Mouse (Mus musculus): ENCODE measurements at regions not wholly inside any gene's neighbourhood (a gene's known extent, or its start where the extent isn't known, plus 50 kb on each side); places are given as distances from the start of the nearest gene placed in this dataset.

- Histone ChIP-seq H3K27ac (ENCODE audit: low read length) (no peak overlapping the region), H3K4me2 (ENCODE audit: low read length) (no peak overlapping the region), H3K9me3 (ENCODE audit: control insufficient read depth, low read length) (no peaks in the 10 kb centered on the region), H3K36me3 (ENCODE audit: control insufficient read depth, insufficient read depth) (no peaks in the 10 kb centered on the region), H3K27me3 (replicated peaks; ENCODE audit: control insufficient read depth, insufficient read depth, low read length) (no peaks in the 10 kb centered on the region), H3K9ac (replicated peaks; ENCODE audit: low read depth, low read length) (no peak overlapping the region), H3K4me1 (replicated peaks; ENCODE audit: control insufficient read depth, insufficient read depth, low read length) (peaks cover 10% of the 10 kb centered on the region), H3K4me3 (replicated peaks; ENCODE audit: low read length) (no peak overlapping the region)
- peak; percentile 71 for ATAC-seq
- 25% methylated on average over 7 of the region's 7 CpGs for WGBS
Observed at GRCm38 (mm10) chr11:109040519-109040916, 103.7 kb downstream of the E030025P04Rik start.

DNA sequence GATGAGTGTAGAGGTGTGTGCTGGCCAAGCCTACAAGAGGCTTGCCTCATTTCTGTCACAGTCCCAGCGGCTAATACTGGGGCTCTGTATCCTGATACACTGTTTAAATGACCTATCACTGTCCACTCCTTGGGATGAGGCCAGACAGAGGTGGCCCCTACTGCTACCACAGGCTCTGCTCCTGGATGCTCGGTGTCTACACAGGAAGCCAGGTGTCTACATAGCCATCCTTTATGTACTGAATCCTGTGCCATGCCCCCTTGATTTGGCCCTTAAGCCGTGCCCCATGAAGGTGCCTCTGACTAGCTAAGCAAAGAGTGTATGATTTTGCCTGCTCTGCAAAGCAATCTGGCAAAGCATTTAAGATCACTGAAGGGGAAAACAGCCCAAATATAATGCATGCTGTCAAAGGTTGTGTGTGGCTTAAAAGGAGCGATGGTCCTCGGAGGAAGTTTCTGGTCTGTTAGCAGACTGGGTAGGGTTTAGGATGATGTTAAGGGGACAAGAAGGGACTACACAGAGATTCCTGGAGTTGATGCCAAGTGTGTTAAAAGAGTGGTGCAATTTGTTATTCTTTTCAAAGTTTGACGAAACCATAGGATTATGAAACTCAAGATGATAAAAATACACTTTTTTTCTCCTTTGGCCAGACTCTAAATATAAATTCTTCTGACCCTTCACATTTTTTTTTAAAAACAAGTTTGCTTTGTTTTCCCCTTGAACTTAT is 104.2 kb downstream of the E030025P04Rik start:
- Histone ChIP-seq H3K27ac (ENCODE audit: low read length) (no peak overlapping the region), H3K4me2 (ENCODE audit: low read length) (no peak overlapping the region), H3K36me3 (ENCODE audit: control insufficient read depth, insufficient read depth) (no peaks in the 10 kb centered on the region), H3K27me3 (replicated peaks; ENCODE audit: control insufficient read depth, insufficient read depth, low read length) (no peaks in the 10 kb centered on the region), H3K4me1 (replicated peaks; ENCODE audit: control insufficient read depth, insufficient read depth, low read length) (peaks cover 10% of the 10 kb centered on the region), H3K4me3 (replicated peaks; ENCODE audit: low read length) (no peak overlapping the region), H3K9ac (replicated peaks; ENCODE audit: low read depth, low read length) (no peak overlapping the region), H3K9me3 (ENCODE audit: control insufficient read depth, low read length) (no peaks in the 10 kb centered on the region)
- no peak for ATAC-seq
- 31% methylated on average over 6 of the region's 6 CpGs for WGBS

- Histone ChIP-seq H3K4me3 (replicated peaks; ENCODE audit: low read length) (no peak overlapping the region), H3K4me2 (ENCODE audit: low read length) (no peak overlapping the region), H3K27me3 (replicated peaks; ENCODE audit: control insufficient read depth, insufficient read depth, low read length) (no peaks in the 10 kb centered on the region), H3K9me3 (ENCODE audit: control insufficient read depth, low read length) (no peaks in the 10 kb centered on the region), H3K27ac (ENCODE audit: low read length) (no peak overlapping the region), H3K4me1 (replicated peaks; ENCODE audit: control insufficient read depth, insufficient read depth, low read length) (peaks cover 10% of the 10 kb centered on the region), H3K9ac (replicated peaks; ENCODE audit: low read depth, low read length) (no peak overlapping the region), H3K36me3 (ENCODE audit: control insufficient read depth, insufficient read depth) (no peaks in the 10 kb centered on the region)
- WGBS = 69% methylated on average over 10 of the region's 10 CpGs
- no peak for ATAC-seq
Observed at GRCm38 (mm10) chr11:109039060-109039791, 104.9 kb downstream of the E030025P04Rik start.

DNA sequence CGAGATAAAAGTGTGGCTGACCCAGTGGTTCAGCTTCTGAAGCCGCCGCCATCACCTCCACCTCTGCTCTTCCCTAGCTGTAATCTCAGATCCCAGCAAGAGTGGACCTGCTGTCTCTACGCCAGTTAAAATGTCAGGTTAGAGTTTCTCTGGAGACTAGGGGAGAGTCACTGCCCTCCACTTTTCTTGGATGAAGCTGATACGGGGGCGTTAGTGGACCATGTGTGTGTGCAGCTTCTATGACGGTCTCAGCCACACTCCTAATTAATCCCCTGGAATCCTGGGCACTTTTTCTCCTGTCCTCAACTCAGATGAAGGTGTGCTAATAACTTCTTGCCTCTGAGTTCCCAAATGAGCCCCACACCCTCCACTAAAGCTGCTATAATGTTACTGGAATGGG is 106.0 kb downstream of the E030025P04Rik start:
- H3K4me2 ChIP-seq (ENCODE audit: low read length) = no peak overlapping the region
- H3K27ac ChIP-seq (ENCODE audit: low read length) = no peak overlapping the region
- H3K9ac ChIP-seq (replicated peaks; ENCODE audit: low read depth, low read length) = no peak overlapping the region
- H3K27me3 ChIP-seq (replicated peaks; ENCODE audit: control insufficient read depth, insufficient read depth, low read length) = no peaks in the 10 kb centered on the region
- no peak overlapping the region for H3K4me3 ChIP-seq (replicated peaks; ENCODE audit: low read length)
- WGBS = 83% methylated on average over 7 of the region's 7 CpGs
- H3K4me1 ChIP-seq (replicated peaks; ENCODE audit: control insufficient read depth, insufficient read depth, low read length) = peaks cover 17% of the 10 kb centered on the region
- H3K9me3 ChIP-seq (ENCODE audit: control insufficient read depth, low read length) = no peaks in the 10 kb centered on the region
- no peak for ATAC-seq
- H3K36me3 ChIP-seq (ENCODE audit: control insufficient read depth, insufficient read depth) = no peaks in the 10 kb centered on the region

- H3K4me1 ChIP-seq (replicated peaks; ENCODE audit: control insufficient read depth, insufficient read depth, low read length) = peaks cover 13% of the 10 kb centered on the region
- no peak for ATAC-seq
- H3K36me3 ChIP-seq (ENCODE audit: control insufficient read depth, insufficient read depth) = no peaks in the 10 kb centered on the region
- H3K9ac ChIP-seq (replicated peaks; ENCODE audit: low read depth, low read length) = no peak overlapping the region
- H3K27me3 ChIP-seq (replicated peaks; ENCODE audit: control insufficient read depth, insufficient read depth, low read length) = no peaks in the 10 kb centered on the region
- H3K4me3 ChIP-seq (replicated peaks; ENCODE audit: low read length) = no peak overlapping the region
- H3K9me3 ChIP-seq (ENCODE audit: control insufficient read depth, low read length) = no peaks in the 10 kb centered on the region
- H3K27ac ChIP-seq (ENCODE audit: low read length) = no peak overlapping the region
- no peak overlapping the region for H3K4me2 ChIP-seq (ENCODE audit: low read length)
- WGBS = 69% methylated on average over 1 of the region's 1 CpGs
Observed at GRCm38 (mm10) chr11:109034596-109034995, 109.6 kb downstream of the E030025P04Rik start.

- Histone ChIP-seq H3K4me2 (ENCODE audit: low read length) (no peak overlapping the region), H3K27ac (ENCODE audit: low read length) (no peak overlapping the region), H3K4me3 (replicated peaks; ENCODE audit: low read length) (no peak overlapping the region), H3K4me1 (replicated peaks; ENCODE audit: control insufficient read depth, insufficient read depth, low read length) (peaks cover 13% of the 10 kb centered on the region), H3K9ac (replicated peaks; ENCODE audit: low read depth, low read length) (no peak overlapping the region), H3K9me3 (ENCODE audit: control insufficient read depth, low read length) (no peaks in the 10 kb centered on the region), H3K27me3 (replicated peaks; ENCODE audit: control insufficient read depth, insufficient read depth, low read length) (no peaks in the 10 kb centered on the region), H3K36me3 (ENCODE audit: control insufficient read depth, insufficient read depth) (no peaks in the 10 kb centered on the region)
- 13% methylated on average over 4 of the region's 4 CpGs for WGBS
- ATAC-seq = no peak
Observed at GRCm38 (mm10) chr11:109034072-109034471, 110.1 kb downstream of the E030025P04Rik start.

DNA sequence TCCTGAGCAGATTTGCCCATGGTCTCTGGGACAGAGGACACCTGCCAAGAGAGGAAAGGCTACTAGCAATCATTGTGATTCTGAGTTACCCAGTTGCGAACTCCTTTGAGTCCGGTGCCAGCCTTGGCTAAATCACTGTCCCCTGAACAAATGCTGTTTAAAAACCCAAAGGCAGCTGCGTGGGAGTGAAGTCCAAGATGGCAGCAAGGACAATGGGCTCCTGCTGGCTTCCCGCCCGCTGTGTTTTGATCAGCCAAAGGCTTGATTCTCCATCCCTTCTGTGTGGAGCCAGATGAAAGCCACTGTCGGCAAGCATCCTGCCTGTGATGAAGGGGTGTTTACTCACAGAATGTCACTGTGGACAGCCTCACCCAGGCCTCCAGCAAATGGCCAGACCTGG is 111.4 kb downstream of the E030025P04Rik start:
- Histone ChIP-seq H3K9ac (replicated peaks; ENCODE audit: low read depth, low read length) (no peak overlapping the region), H3K36me3 (ENCODE audit: control insufficient read depth, insufficient read depth) (no peaks in the 10 kb centered on the region), H3K4me2 (ENCODE audit: low read length) (no peak overlapping the region), H3K4me1 (replicated peaks; ENCODE audit: control insufficient read depth, insufficient read depth, low read length) (peaks cover 13% of the 10 kb centered on the region), H3K27me3 (replicated peaks; ENCODE audit: control insufficient read depth, insufficient read depth, low read length) (no peaks in the 10 kb centered on the region), H3K27ac (ENCODE audit: low read length) (no peak overlapping the region), H3K9me3 (ENCODE audit: control insufficient read depth, low read length) (no peaks in the 10 kb centered on the region), H3K4me3 (replicated peaks; ENCODE audit: low read length) (no peak overlapping the region)
- WGBS = 6% methylated on average over 6 of the region's 6 CpGs
- ATAC-seq = peak; percentile 71

DNA sequence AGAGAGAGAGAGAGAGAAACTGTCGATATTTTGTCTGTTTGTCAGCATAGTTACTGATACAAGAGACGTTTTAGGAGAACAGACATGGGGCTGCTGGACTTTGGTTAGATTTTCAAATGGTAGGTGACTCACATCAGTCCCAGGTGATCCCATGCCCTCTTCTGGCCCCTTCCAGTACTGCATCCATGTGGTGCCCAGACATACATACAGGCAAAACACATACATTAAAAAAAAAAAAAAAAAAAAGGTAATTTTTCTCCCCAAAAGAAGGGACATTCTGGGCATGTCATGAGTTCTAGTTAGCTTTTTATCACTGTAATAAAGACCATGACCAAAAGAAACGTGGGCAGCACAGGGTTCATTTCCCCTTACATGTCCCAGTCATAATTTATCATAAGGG is 110.3 kb downstream of the Axin2 start:
- Histone ChIP-seq H3K4me3 (replicated peaks; ENCODE audit: low read length) (no peak overlapping the region), H3K4me1 (replicated peaks; ENCODE audit: control insufficient read depth, insufficient read depth, low read length) (peaks cover 13% of the 10 kb centered on the region), H3K4me2 (ENCODE audit: low read length) (no peak overlapping the region), H3K36me3 (ENCODE audit: control insufficient read depth, insufficient read depth) (no peaks in the 10 kb centered on the region), H3K9me3 (ENCODE audit: control insufficient read depth, low read length) (no peaks in the 10 kb centered on the region), H3K27me3 (replicated peaks; ENCODE audit: control insufficient read depth, insufficient read depth, low read length) (no peaks in the 10 kb centered on the region), H3K9ac (replicated peaks; ENCODE audit: low read depth, low read length) (no peak overlapping the region), H3K27ac (ENCODE audit: low read length) (no peak overlapping the region)
- WGBS = 22% methylated on average over 3 of the region's 3 CpGs
- no peak for ATAC-seq

GRCm38 (mm10) chr11:109029894-109030293 is 109.7 kb downstream of the Axin2 start:
- Histone ChIP-seq H3K27ac (ENCODE audit: low read length) (no peak overlapping the region), H3K4me1 (replicated peaks; ENCODE audit: control insufficient read depth, insufficient read depth, low read length) (peaks cover 13% of the 10 kb centered on the region), H3K4me3 (replicated peaks; ENCODE audit: low read length) (no peak overlapping the region), H3K9ac (replicated peaks; ENCODE audit: low read depth, low read length) (no peak overlapping the region), H3K27me3 (replicated peaks; ENCODE audit: control insufficient read depth, insufficient read depth, low read length) (no peaks in the 10 kb centered on the region), H3K36me3 (ENCODE audit: control insufficient read depth, insufficient read depth) (no peaks in the 10 kb centered on the region), H3K9me3 (ENCODE audit: control insufficient read depth, low read length) (no peaks in the 10 kb centered on the region), H3K4me2 (ENCODE audit: low read length) (no peak overlapping the region)
- no peak for ATAC-seq
- WGBS = 75% methylated on average over 7 of the region's 7 CpGs
